ENCODE assay signal across 9 mouse cellular contexts in the genomic region with DNA sequence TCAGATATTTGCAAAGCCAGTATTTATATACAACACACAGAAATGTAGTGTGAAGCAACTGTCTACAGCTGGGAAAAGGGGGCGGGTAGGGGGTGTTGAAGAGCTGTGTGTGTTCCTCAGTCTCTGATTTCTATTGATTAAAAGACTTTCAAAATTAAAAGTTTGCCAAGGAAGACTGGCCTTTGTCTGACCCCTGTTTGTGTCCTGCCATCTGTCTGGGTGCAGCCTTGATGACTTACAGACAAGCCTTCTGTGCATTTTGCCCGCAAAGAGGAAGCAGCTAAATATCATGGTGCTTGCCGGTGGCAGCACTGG. TPM values are rescaled to one million over a fixed set of nuclear protein-coding genes. Genes with fewer than 3 reads are reported as not detected.
DNase-seq lines count a peak whose midpoint lies in the region; ATAC-seq and TF ChIP-seq lines count a peak whose summit lies in the region.
"Had no signal": no experiment of that assay in that cellular context is flagged by ENCODE, and none has a peak within 500 bp of the region (broad histone marks: within the 10 kb centered on the region; RNA-seq: fewer than 3 reads in every experiment).

No protein-coding gene starts in this region.

- ATAC-seq in midbrain, postnatal 0 days (ENCODE audit: low FRiP score): no peak
- ATAC-seq in forebrain, embryonic 14.5 days: no peak
- ATAC-seq in intestine, postnatal 0 days: no peak
- no peak for ATAC-seq in stomach, embryonic 15.5 days (ENCODE audit: insufficient read depth, low FRiP score, low read depth)
- no peak for ATAC-seq in frontal cortex, adult (ENCODE audit: low TSS enrichment)

- peaks cover 49% of the 10 kb centered on the region for H3K36me3 ChIP-seq in midbrain, embryonic 10.5 days
- H3K36me3 ChIP-seq in midbrain, postnatal 0 days (ENCODE audit: insufficient read depth, low read length): no peaks in the 10 kb centered on the region
- peaks cover 5% of the 10 kb centered on the region; the same call in 1 of the 2 replicates for H3K36me3 ChIP-seq in forebrain, embryonic 14.5 days (ENCODE audit: control insufficient read depth, insufficient read depth, low read length)
- peaks cover 8% of the 10 kb centered on the region; the same call in 1 of the 2 replicates for H3K36me3 ChIP-seq in intestine, postnatal 0 days (ENCODE audit: control insufficient read depth, insufficient read depth)
- H3K36me3 ChIP-seq in stomach, embryonic 15.5 days: no peaks in the 10 kb centered on the region

- no peak overlapping the region for H3K4me2 ChIP-seq in midbrain, postnatal 0 days (ENCODE audit: low read depth, low read length, poor library complexity, severe bottlenecking)
- 0 out of 2 replicates have a peak overlapping the region, but pooled peaks have one; percentile 18 for H3K4me2 ChIP-seq in forebrain, embryonic 14.5 days (ENCODE audit: low read length)
- H3K4me2 ChIP-seq in intestine, postnatal 0 days (replicated peaks; ENCODE audit: low read depth): no peak overlapping the region
- no peak overlapping the region for H3K4me2 ChIP-seq in stomach, embryonic 15.5 days

- no peak for TF ChIP-seq CTCF in midbrain, postnatal 0 days (IDR thresholded peaks at IDR 0.05)
- no peak for TF ChIP-seq CTCF in intestine, postnatal 0 days (IDR thresholded peaks at IDR 0.05; ENCODE audit: low read depth)

- H3K9me3 ChIP-seq in midbrain, embryonic 10.5 days (replicated peaks): no peaks in the 10 kb centered on the region
- no peaks in the 10 kb centered on the region for H3K9me3 ChIP-seq in midbrain, postnatal 0 days (ENCODE audit: low read length)
- no peaks in the 10 kb centered on the region for H3K9me3 ChIP-seq in forebrain, embryonic 14.5 days (replicated peaks; ENCODE audit: control insufficient read depth, low read length)
- no peaks in the 10 kb centered on the region for H3K9me3 ChIP-seq in intestine, postnatal 0 days (ENCODE audit: control insufficient read depth)
- no peaks in the 10 kb centered on the region for H3K9me3 ChIP-seq in stomach, embryonic 15.5 days

- no peak overlapping the region for H3K9ac ChIP-seq in midbrain, postnatal 0 days (replicated peaks; ENCODE audit: low read length, poor library complexity, severe bottlenecking)
- H3K9ac ChIP-seq in forebrain, embryonic 14.5 days (ENCODE audit: low read length): peak overlapping the region; percentile 17; the same call in 1 of the 2 replicates
- no peak overlapping the region for H3K9ac ChIP-seq in intestine, postnatal 0 days (ENCODE audit: low read depth, low read length)
- H3K9ac ChIP-seq in stomach, embryonic 15.5 days: no peak overlapping the region

- H3K27ac ChIP-seq in midbrain, embryonic 10.5 days (replicated peaks): peak overlapping the region; percentile 94
- no peak overlapping the region for H3K27ac ChIP-seq in midbrain, postnatal 0 days (ENCODE audit: low read depth, low read length)
- H3K27ac ChIP-seq in forebrain, embryonic 14.5 days (ENCODE audit: low read depth, low read length): peak overlapping the region; percentile 45
- H3K27ac ChIP-seq in intestine, postnatal 0 days (ENCODE audit: low read depth, low read length): 0 out of 2 replicates have a peak overlapping the region, but pooled peaks have one; percentile 50
- H3K27ac ChIP-seq in stomach, embryonic 15.5 days: peak overlapping the region; percentile 74; the same call in 1 of the 2 replicates

- peaks cover 79% of the 10 kb centered on the region for H3K4me1 ChIP-seq in midbrain, embryonic 10.5 days
- no peaks in the 10 kb centered on the region; the same call in 1 of the 2 replicates for H3K4me1 ChIP-seq in midbrain, postnatal 0 days (ENCODE audit: insufficient read depth, low read length)
- H3K4me1 ChIP-seq in forebrain, embryonic 14.5 days (ENCODE audit: control insufficient read depth, insufficient read depth, low read length): peaks cover 11% of the 10 kb centered on the region
- peaks cover 3% of the 10 kb centered on the region; the same call in 1 of the 2 replicates for H3K4me1 ChIP-seq in intestine, postnatal 0 days (replicated peaks; ENCODE audit: control insufficient read depth, insufficient read depth, low read length)
- H3K4me1 ChIP-seq in stomach, embryonic 15.5 days: peaks cover 13% of the 10 kb centered on the region

- WGBS in midbrain, embryonic 10.5 days: 9% methylated on average over 3 of the region's 3 CpGs
- 15% methylated on average over 3 of the region's 3 CpGs for WGBS in midbrain, postnatal 0 days
- WGBS in forebrain, embryonic 14.5 days: 12% methylated on average over 3 of the region's 3 CpGs
- WGBS in intestine, postnatal 0 days: 19% methylated on average over 3 of the region's 3 CpGs
- WGBS in stomach, embryonic 15.5 days: 19% methylated on average over 3 of the region's 3 CpGs

- DNase-seq in midbrain, embryonic 10.5 days (ENCODE audit: low spot score): no peak
- no peak for DNase-seq in midbrain, postnatal 0 days (ENCODE audit: low spot score)
- DNase-seq in forebrain, embryonic 14.5 days (ENCODE audit: low spot score): no peak
- DNase-seq in ovary, postnatal 36 days (ENCODE audit: low spot score): no peak

- H3K4me3 ChIP-seq in midbrain, embryonic 10.5 days: peak overlapping the region; percentile 38
- H3K4me3 ChIP-seq in midbrain, postnatal 0 days (ENCODE audit: low read depth, low read length): no peak overlapping the region
- H3K4me3 ChIP-seq in forebrain, embryonic 14.5 days (ENCODE audit: low read depth, low read length): no peak overlapping the region
- H3K4me3 ChIP-seq in intestine, postnatal 0 days (ENCODE audit: low read depth, low read length): no peak overlapping the region
- no peak overlapping the region for H3K4me3 ChIP-seq in stomach, embryonic 15.5 days (replicated peaks)
- H3K4me3 ChIP-seq: erythroblast, embryonic 14.5 days had no signal

- H3K27me3 ChIP-seq in midbrain, embryonic 10.5 days (ENCODE audit: low read depth, poor library complexity, severe bottlenecking): no peaks in the 10 kb centered on the region
- no peaks in the 10 kb centered on the region for H3K27me3 ChIP-seq in midbrain, postnatal 0 days (ENCODE audit: insufficient read depth, low read length)
- no peaks in the 10 kb centered on the region for H3K27me3 ChIP-seq in forebrain, embryonic 14.5 days (replicated peaks; ENCODE audit: control insufficient read depth, insufficient read depth, low read length)
- H3K27me3 ChIP-seq in intestine, postnatal 0 days (replicated peaks; ENCODE audit: control insufficient read depth, insufficient read depth, low read length): no peaks in the 10 kb centered on the region
- no peaks in the 10 kb centered on the region for H3K27me3 ChIP-seq in stomach, embryonic 15.5 days (replicated peaks)

RNA-seq across cellular contexts. Expression of a gene that starts 11.8 kb away (rescaled TPM):
- polyA plus RNA-seq in midbrain, embryonic 10.5 days (2016; fragmentation: Nextera tagmentation; extraction: Ambion mirVana): 12.1 and 14.2 TPM in 2 replicates
- total RNA-seq in midbrain, postnatal 0 days (2014; rRNA removed): 0.27 and 0.85 TPM in 2 replicates
- 1.6 and 2.3 TPM in 2 replicates for polyA plus RNA-seq in midbrain, postnatal 0 days (2015; fragmentation: Nextera tagmentation; extraction: Ambion mirVana)
- 1.2 and 2.0 TPM in 2 replicates for polyA plus RNA-seq in forebrain, embryonic 14.5 days (2014; fragmentation: Nextera tagmentation; extraction: Ambion mirVana)
- polyA plus RNA-seq in intestine, postnatal 0 days (2015; fragmentation: Nextera tagmentation; extraction: Ambion mirVana): 5.3 and 7.9 TPM in 2 replicates
- 3.5 and 3.8 TPM in 2 replicates for polyA plus RNA-seq in stomach, embryonic 15.5 days (2015; fragmentation: Nextera tagmentation; extraction: Ambion mirVana)
- polyA plus RNA-seq: erythroblast, embryonic 14.5 days had no signal

RNA-seq across cellular contexts. Expression of a gene that starts 26.3 kb away (rescaled TPM):
- not detected in 2 replicates for polyA plus RNA-seq in midbrain, embryonic 10.5 days (2016; fragmentation: Nextera tagmentation; extraction: Ambion mirVana)
- total RNA-seq in midbrain, postnatal 0 days (2014; rRNA removed): not detected in 2 replicates
- polyA plus RNA-seq in midbrain, postnatal 0 days (2015; fragmentation: Nextera tagmentation; extraction: Ambion mirVana): not detected in 2 replicates
- not detected in 2 replicates for polyA plus RNA-seq in forebrain, embryonic 14.5 days (2014; fragmentation: Nextera tagmentation; extraction: Ambion mirVana)
- polyA plus RNA-seq in intestine, postnatal 0 days (2015; fragmentation: Nextera tagmentation; extraction: Ambion mirVana): 88.4 and 127 TPM in 2 replicates
- polyA plus RNA-seq in stomach, embryonic 15.5 days (2015; fragmentation: Nextera tagmentation; extraction: Ambion mirVana): 0.84 and 11.2 TPM in 2 replicates
- polyA plus RNA-seq: erythroblast, embryonic 14.5 days; liver, embryonic 16.5 days had no signal

RNA-seq across cellular contexts. Expression of a gene that starts 46.4 kb away (rescaled TPM):
- polyA plus RNA-seq in midbrain, embryonic 10.5 days (2016; fragmentation: Nextera tagmentation; extraction: Ambion mirVana): 40.3 and 41.3 TPM in 2 replicates
- 2.2 and 4.4 TPM in 2 replicates for total RNA-seq in midbrain, postnatal 0 days (2014; rRNA removed)
- 3.1 and 3.2 TPM in 2 replicates for polyA plus RNA-seq in midbrain, postnatal 0 days (2015; fragmentation: Nextera tagmentation; extraction: Ambion mirVana)
- 7.7 and 8.7 TPM in 2 replicates for polyA plus RNA-seq in forebrain, embryonic 14.5 days (2014; fragmentation: Nextera tagmentation; extraction: Ambion mirVana)
- polyA plus RNA-seq in intestine, postnatal 0 days (2015; fragmentation: Nextera tagmentation; extraction: Ambion mirVana): 15.8 and 19.1 TPM in 2 replicates
- 12.7 and 13.5 TPM in 2 replicates for polyA plus RNA-seq in stomach, embryonic 15.5 days (2015; fragmentation: Nextera tagmentation; extraction: Ambion mirVana)
- polyA plus RNA-seq: erythroblast, embryonic 14.5 days had no signal
